Mouse (Mus musculus): ENCODE measurements around the gene Ghr.

Ghr gene

GRCm38 (mm10) chr15:3536309-3536900 lies 46.9 kb downstream of the Ghr start:
- no peak for DNase-seq (ENCODE audit: low spot score in 2 of 2)

- DNase-seq (ENCODE audit: low spot score in 2 of 2): no peak
These were observed 69.3 kb downstream of the Ghr start for GRCm38 (mm10) chr15:3514027-3514426.

GRCm38 (mm10) chr15:3512380-3512779 lies 70.9 kb downstream of the Ghr start:
- DNase-seq (ENCODE audit: low spot score in 2 of 2): no peak

GRCm38 (mm10) chr15:3511639-3512171 lies 71.6 kb downstream of the Ghr start:
- DNase-seq (ENCODE audit: low spot score in 2 of 2): no peak

- no peak for DNase-seq (ENCODE audit: low spot score in 2 of 2)
These were observed 74.2 kb downstream of the Ghr start for GRCm38 (mm10) chr15:3509089-3509488.

GRCm38 (mm10) chr15:3507329-3507728 lies 76.0 kb downstream of the Ghr start:
- DNase-seq (ENCODE audit: low spot score in 2 of 2): no peak

- DNase-seq (ENCODE audit: low spot score in 2 of 2): no peak
These were observed 78.6 kb downstream of the Ghr start for GRCm38 (mm10) chr15:3504700-3505099.

GRCm38 (mm10) chr15:3501683-3502082 lies 81.6 kb downstream of the Ghr start:
- no peak for DNase-seq (ENCODE audit: low spot score in 2 of 2)

GRCm38 (mm10) chr15:3499020-3499419 lies 84.3 kb downstream of the Ghr start:
- DNase-seq (ENCODE audit: low spot score in 2 of 2): no peak

GRCm38 (mm10) chr15:3497946-3498580 lies 85.2 kb downstream of the Ghr start:
- DNase-seq (ENCODE audit: low spot score in 2 of 2): no peak

- no peak for DNase-seq (ENCODE audit: low spot score in 2 of 2)
These were observed 92.4 kb downstream of the Ghr start for GRCm38 (mm10) chr15:3490868-3491267.

- DNase-seq (ENCODE audit: low spot score in 2 of 2): no peak
These were observed 93.3 kb downstream of the Ghr start for GRCm38 (mm10) chr15:3490011-3490410.

GRCm38 (mm10) chr15:3489180-3489579 lies 94.1 kb downstream of the Ghr start:
- DNase-seq (ENCODE audit: low spot score in 2 of 2): no peak

GRCm38 (mm10) chr15:3488601-3489000 lies 94.7 kb downstream of the Ghr start:
- no peak for DNase-seq (ENCODE audit: low spot score in 2 of 2)

- no peak for DNase-seq (ENCODE audit: low spot score in 2 of 2)
These were observed 96.6 kb downstream of the Ghr start for GRCm38 (mm10) chr15:3486691-3487090.

GRCm38 (mm10) chr15:3485367-3485766 lies 97.9 kb downstream of the Ghr start:
- DNase-seq (ENCODE audit: low spot score in 2 of 2): no peak

GRCm38 (mm10) chr15:3483451-3483850 lies 99.8 kb downstream of the Ghr start:
- no peak for DNase-seq (ENCODE audit: low spot score in 2 of 2)

- no peak for DNase-seq (ENCODE audit: low spot score in 2 of 2)
These were observed 114.1 kb downstream of the Ghr start for GRCm38 (mm10) chr15:3469230-3469629.

- DNase-seq (ENCODE audit: low spot score in 2 of 2): no peak
These were observed 116.7 kb downstream of the Ghr start for GRCm38 (mm10) chr15:3466608-3467007.

- DNase-seq (ENCODE audit: low spot score in 2 of 2): no peak
These were observed 118.5 kb downstream of the Ghr start for GRCm38 (mm10) chr15:3464754-3465153.

- no peak for DNase-seq (ENCODE audit: low spot score in 2 of 2)
These were observed 126.7 kb downstream of the Ghr start for GRCm38 (mm10) chr15:3456543-3456942.

- DNase-seq (ENCODE audit: low spot score in 2 of 2): no peak
These were observed 127.7 kb downstream of the Ghr start for GRCm38 (mm10) chr15:3455572-3455971.

- DNase-seq (ENCODE audit: low spot score in 2 of 2): no peak
These were observed 131.1 kb downstream of the Ghr start for GRCm38 (mm10) chr15:3452080-3452752.
